Mouse (Mus musculus) T-cell, adult 2 months (primary cell): ENCODE results near the gene Gpatch3.

Source experiments
- DNase-seq: peaks from one replicate; pipeline ENCODE4 v3.0.0; 2022; ENCODE audit warnings: low spot score

Gpatch3 gene

DNA sequence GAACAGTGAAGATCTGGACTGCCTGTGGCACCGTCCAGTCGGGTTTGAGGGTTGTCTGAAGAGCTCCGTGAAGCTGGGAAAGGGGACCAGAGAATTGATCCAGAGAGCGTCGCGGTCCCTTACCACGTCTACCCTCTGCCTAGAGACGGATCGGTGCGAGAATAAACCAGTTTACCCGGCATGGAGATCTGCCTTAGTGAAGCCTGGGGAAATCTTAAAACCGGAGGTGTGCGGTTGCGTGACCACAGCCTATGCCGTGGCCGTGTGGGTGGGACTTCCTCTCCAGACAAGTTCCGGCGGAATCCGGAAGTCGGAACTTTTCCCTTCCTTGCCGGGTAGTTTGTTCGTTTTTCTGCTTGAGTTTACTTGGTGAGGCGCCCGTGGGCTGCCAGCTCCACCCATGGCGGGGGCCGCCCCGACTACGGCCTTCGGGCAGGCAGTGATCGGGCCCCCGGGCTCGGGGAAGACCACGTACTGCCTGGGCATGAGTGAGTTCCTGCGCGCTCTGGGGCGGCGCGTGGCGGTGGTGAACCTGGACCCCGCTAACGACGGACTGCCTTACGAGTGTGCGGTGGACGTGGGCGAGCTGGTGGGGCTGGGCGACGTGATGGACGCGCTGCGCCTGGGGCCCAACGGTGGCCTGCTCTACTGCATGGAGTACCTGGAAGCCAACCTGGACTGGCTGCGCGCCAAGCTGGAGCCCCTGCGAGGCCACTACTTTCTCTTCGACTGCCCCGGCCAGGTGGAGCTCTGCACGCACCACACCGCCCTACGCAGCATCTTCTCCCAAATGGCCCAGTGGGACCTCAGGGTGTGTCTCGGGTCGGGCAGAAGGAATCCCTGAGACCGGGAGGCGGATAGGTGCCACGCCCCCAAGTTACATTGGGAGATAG is 9.8 kb downstream of the Gpatch3 start, which contains the start of gene Gpn2:
Gene Gpn2, plus strand, starts transcription at position 304 of the 893 bp plus-strand sequence.
- DNase-seq, result peak; percentile 91

DNA sequence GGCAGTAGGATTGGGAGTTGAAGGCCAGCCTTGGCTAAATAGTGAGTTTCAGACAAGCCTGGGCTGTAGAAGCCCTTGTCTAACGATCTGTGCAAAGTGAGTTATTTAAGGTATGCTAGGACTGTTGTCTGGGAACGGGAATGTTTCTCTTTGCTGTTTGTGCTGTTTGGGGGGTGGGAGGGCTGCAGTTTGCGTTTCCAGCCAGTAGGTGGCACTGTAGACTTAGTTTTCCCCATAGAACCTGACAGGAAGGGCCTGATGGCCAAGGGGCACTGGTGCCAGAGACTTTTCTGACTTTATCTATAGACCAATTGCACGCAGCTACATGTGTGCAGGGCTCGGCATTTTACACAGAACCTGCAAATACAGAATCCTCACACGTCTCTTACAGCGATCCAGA is 18.0 kb downstream of the Gpatch3 start:
- DNase-seq, result peak; percentile 59

DNA sequence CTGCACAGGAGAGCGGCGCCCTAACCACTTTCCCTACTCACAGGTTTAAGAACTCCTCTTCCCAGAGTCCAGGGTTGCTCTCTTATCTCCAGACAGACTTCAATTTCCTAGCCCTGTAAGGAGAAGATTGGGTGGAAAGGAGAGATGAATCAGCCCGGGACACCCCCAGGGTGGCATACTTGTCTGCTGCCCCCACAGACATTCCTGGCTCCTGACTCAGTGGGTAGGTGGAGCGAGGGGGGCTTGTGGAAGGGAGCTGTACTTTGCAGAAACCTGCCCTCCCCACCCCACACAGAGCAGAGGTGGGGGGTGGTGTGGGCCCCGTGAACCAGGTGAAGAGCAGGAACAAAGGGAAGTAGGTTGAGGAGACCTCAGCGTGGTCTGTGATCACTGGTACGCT is 21.0 kb downstream of the Gpatch3 start:
- no peak for DNase-seq

DNA sequence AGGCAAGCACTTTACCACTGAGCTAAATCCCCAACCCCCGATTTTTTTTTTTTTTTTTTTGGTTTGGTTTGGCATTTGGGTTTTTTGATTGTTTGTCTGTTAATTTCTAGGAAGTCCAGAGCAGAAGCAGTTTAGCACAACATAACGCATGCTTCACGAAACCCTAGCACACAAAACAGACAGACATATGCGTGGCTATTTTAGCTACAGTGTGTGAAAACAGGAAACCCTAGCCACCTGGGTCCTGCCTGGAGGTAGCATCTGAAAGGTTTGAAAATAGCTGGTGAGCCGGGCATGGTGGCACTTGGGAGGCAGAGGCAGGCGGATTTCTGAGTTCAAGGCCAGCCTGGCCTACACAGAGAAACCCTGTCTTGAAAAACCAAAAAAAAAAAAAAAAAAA is 21.5 kb downstream of the Gpatch3 start:
- DNase-seq, result no peak

DNA sequence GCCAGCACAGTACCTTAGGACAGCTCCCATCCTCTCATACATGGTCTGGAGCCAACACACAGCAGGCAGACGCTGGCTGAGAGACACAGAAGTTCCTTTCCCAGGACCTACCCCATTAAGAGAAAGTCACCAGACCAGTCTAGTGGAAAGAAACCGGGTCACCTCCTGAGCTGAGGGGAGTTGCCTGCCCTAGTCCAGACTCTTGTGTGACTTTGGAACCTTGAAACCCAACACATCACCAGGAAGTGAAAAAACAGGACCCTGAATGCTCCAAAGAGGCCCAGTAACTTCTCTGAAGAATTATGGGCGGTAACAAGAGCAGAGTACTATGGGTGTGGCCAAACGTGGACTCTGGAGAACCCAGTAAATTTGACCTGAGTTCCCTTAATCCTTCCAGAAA is 24.1 kb downstream of the Gpatch3 start:
- DNase-seq, result no peak

DNA sequence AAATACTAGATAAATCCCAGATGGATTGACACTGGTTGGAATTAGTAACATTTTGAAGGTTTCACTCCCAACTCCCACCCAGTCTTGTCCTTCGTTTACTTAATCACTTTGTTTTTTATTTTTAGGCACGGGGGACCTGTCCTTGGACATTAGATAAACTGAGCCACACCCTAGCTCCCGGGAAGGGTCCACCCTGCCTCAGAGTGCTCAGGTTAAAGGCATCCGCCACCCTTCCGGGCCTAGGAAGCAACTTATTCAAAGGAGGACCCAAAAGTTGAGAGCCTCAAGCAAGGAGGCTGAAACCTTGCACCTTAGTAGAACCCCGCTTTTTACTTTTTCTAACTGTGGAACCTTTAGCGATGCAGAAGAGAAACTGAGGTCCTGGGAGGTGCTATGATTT is 24.6 kb downstream of the Gpatch3 start:
- DNase-seq, result no peak

DNA sequence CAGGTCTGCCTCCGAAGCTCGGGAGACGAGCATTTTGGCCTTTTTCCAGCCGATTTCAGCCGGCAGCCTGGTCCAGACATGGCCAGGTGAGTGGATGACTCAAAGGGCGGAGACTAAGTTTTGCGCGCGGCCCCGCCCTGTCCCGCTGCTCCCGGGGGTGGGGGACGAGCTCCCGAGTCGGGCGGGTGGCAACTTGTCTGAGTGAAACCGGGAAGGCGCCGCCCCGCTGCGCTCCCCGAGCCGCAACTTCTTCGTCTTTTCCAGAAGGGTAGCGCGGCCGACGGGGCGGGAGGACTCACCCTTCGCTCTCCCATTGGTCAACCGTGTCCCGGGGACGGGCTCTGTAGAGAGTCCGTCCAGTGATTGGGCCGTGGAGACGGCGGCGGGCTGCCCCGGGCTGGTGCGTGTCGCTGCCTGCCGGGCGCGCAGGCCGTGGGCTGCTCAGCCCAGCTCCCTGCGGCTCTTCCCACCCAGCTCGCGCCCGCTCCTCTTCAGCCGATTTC is 25.1 kb downstream of the Gpatch3 start:
- DNase-seq, result peak; percentile 74

DNA sequence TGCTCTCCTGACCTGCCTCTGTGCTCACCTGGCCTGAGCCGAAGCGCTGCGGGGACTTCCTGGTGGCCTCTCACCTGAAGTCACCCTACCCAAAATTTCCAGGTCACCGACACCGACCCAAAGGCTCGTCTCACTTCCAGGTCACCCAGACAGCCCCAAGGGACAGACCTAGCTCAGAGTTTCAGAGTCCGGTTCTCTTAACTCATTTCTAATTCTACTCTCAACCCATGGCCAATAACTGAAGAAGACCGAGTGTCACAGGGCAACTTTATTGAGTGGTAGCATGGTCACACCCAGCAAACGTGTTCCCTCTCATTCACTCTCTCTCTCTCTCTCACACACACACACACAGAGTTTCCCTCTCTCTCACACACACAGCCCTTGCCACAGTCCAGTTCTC is 25.8 kb downstream of the Gpatch3 start:
- no peak for DNase-seq

DNA sequence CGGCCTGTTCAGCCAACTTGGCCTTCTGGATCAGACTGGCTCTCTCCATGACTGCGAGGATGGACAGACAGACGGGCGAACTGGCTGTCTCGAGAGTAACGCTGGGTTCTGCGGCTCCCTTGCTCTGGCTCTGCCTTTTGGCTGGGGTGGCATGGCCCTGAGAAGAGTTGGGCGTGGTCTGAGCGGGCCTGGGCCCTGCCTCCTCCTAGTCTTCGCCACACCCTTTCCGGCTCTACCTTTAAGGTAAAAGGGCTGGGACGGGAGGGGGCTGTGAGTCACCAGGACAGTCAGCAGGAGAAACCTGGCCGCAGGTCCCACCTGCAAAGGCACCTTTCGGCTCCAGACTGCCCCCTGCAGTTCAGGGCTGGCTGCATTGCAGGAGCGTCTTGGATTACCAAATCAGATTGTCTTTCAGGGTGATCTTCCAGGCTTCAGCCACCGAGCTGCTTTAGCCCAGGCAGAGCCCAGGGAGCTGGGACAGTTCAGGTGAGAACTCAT is 27.2 kb downstream of the Gpatch3 start, which contains the start of gene Sfn:
Gene Sfn, minus strand, starts transcription at position 448 of the 498 bp plus-strand sequence.
- peak; percentile 67 for DNase-seq

DNA sequence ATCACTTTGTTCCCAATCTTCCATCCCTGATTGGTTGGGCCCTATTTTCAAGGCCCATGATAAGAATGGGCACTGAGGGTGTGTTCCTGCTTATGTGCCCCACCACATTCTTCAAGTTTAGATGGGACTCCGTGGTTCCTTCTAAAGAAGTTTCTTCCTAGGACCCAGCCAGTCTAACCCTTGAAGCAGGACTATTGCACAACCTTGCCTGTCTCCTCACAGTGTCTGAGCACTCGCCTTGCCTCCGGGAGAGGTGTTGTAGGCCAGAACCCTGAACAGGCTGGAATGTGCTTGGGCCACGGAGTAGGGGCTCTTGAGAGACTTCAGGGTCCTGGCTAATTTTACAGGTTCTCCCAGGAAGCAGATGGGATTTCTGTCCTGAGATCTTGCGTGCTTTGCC is 28.5 kb downstream of the Gpatch3 start:
- DNase-seq, result no peak

DNA sequence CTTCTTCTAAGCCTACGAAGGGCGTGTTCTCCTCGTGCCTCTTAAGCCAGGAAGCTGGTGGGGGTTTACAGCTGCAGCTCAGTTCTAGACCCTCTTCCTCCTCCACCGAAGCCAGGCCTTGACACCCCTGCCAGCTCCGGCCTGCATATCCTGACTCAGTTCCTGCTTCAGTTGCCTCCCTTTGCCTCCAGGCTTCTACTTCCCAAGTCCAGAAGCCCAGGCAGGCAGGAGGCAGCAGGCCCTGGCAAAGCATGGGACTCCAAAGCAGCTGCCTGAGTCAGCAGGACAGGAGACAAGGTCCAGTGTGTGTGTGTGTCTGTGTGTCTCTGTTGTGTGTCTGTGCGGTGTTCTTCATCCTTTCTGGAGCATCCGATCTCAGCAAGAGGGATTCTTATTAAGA is 29.6 kb downstream of the Gpatch3 start:
- no peak for DNase-seq

DNA sequence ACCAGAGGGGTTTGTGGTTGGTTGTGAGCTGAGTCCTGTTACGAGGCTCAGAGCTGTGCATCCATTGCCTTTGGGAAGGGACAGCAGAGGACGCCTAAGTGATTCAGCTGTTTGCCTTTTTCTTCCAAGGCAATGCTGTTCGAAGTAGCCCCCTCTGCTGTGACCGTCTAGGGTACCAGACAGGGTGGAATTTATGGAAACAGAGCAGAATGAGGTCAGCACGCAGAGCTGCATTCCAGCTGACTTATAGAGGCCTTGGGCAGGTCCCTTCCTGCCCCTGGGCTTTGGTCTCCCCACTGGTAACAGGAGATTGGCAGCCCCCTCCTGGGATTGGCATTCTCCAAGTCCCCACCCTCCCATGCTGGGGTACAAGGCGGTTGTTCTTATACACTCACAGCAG is 30.3 kb downstream of the Gpatch3 start:
- no peak for DNase-seq

DNA sequence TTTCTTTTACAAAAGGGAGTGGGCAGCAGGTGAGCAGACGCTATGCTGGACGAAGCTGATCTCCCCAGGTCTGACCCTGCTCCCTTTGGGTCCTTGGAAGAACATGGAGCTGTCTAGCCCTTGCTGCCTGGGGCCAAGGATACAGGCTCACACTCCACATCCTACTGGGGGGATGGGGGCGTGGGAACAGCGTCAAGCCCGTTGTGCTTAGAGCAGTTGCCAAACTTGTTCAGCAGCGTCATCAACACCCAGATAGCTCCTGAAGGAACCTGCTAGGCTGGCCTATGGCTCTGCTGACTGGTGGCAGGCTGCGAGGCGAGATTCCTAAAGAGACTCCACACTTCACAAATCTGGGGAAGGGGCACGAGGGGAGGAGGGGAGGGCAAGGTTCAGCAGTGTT is 30.8 kb downstream of the Gpatch3 start:
- no peak for DNase-seq

DNA sequence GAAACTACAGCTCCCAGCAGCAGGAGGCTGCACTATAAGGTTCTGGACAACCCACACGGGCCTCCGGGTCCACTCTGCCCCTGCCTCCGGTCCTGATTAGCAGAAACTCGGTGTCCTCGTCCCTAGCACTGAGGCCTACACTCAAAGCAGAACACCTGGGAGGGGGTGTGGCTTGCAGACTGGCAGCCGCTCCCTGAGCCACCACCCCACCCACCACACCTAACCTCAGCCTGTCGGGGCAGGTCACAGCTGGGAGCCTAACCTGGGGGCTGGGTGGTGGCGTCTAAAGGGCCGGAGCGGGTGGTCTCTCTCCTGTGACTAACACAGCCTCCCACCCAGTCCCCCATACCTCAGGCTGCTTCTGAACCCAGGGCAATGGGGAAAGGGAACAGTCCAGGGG is 32.7 kb downstream of the Gpatch3 start:
- no peak for DNase-seq

DNA sequence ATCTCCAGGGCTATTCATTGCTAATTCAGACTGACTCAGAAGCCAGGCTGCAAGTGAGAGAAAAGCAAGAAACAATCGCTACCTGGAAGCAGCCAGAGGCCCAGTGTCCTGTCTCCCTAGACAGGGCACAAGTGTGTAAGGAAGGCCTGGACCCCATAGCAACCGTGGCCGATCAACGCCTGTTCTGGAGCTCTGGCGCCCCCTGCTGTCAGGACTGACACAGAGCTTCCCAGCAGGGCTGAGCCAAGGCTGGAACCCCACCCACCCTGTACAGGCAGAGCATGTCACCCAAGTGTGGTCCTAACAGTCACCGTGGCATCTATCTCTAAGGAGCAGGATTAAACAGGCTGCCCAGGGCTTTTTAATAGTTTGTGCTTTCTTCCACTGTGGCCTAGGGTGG is 35.2 kb downstream of the Gpatch3 start:
- peak; percentile 83 for DNase-seq

DNA sequence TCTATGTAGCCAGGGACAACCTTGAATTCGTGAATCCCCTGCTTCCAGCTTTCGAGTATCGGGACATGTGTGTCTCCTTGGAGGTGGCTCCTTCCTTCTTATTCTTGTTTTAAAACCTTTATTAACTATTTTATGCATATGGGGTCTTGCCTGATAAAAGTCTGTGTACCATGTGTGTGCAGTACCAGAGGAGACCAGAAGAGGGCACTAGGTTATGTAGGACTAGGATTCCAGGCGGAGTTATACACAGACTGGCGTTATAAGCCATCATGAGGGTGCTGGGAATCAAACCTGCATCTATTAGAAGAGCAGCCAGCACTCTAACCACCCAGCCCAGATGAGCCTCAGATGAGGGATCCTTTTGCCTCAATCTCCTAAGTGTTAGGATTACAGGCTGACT is 37.3 kb downstream of the Gpatch3 start:
- DNase-seq, result no peak

DNA sequence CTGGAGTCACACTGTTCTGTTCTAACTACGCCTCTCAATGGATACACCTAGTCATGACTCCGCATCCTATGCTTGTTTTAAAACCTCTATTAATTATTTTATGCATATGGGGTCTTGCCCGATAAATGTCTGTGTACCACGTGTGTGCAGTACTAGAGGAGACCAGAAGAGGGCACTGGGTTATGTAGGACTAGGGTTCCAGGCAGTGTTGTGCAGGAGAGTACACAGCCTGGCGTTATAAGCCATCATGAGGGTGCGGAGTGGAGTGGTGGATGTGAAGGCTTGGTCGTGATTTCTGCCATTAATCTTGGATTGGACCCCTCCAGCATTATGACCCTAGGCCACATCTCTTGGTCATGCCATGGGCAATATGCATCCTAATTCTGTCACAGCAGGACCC is 37.9 kb downstream of the Gpatch3 start:
- DNase-seq, result no peak

DNA sequence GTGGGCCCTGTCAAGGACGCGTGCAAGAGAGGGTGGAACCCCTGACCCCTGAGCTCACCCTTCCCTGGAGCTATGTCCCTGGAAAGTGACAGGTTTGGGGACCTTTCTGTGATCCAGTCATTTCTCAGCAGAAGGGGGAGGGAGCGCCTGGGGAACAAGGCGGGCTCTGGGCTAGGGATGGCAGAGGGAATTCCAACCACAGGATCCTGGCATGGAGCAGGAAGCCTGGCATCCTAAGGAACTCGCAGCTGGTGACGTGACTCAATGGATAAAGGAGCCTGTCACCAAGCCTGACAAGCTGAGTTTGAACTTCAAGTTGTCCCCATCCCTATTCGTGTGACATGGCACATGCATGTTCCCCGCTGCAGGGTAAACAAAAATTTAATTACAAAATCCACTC is 38.5 kb downstream of the Gpatch3 start:
- DNase-seq, result no peak

DNA sequence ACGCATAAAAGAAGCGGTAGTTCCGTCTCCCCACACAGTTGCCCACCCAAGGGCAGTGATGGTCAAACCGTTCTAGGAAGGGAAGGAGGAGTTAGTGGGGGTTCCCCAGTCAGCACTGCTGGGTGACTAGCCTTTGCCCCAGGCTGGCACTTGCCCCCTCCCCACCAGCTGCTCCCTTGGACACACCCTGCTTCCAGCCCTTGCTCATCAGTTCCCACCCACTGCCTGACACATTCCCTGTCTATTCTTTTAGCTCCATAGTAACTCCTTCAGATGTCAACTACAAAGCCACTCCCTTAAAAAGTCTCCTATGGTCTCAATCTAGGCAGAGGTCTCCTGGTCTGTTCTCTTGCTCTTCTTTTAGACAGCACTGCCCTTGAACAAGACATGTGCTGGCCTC is 39.3 kb downstream of the Gpatch3 start:
- DNase-seq, result no peak

DNA sequence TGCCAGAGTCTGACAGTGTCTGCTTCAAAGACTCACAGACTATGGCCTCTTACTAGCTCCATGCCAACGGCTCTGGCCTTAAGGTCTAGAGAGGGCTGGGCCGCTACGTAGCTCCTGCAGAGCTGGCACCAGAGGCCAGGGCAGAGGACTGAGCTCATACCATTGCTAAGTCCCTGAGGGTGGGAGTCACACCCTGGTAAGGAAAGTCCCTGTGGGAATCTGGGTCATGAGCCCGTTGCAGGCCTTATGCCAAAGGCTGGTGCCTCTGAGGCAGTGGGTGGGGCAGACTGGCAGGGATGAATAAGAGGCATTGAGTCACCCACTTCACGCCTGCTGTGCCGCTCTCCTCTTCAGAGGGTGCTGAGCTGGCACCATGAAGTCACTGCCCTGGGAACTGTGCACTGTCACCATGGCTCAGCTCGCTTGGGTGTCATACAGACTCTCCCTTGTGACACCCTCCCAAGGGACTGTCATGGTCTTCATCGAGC is 39.8 kb downstream of the Gpatch3 start:
- DNase-seq, result no peak

DNA sequence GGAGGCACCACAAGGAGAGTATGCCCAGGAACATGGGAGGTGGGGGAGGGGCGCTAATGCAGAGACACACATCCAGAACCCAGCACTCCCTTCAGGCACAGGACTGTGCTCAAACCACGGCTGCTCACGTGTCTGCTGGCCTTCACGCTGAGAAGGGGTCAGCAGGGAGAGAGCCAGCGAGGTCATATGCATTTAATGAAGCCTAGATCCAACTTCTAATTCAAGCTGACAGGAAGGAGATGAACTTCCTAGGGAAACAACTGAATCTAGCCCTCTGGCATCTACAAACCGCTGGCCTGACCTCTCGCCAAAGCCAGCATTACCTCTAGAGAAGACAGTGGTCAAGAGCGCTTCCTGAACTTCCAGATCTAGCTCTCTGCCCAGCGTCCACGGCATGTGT is 40.9 kb downstream of the Gpatch3 start:
- DNase-seq, result no peak

DNA sequence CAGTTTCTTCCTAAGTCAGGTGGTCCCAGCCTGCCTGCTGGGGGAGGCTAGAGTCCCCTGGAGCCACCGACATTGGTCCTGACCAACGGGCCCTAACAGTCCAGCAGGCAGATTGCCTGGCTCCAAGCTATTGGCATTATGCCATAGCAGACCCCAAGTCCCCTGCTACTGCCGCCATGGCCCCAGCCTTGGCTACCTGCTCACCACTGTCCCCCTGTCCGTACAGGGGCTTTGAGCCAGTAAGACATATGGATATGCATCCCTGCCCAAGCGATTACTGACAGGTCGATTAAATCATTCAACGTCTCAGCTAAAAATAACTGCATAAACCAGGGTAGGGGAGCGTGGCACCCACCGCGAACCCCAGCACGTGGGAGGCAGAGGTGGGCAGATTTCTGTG is 43.4 kb downstream of the Gpatch3 start:
- DNase-seq, result no peak

DNA sequence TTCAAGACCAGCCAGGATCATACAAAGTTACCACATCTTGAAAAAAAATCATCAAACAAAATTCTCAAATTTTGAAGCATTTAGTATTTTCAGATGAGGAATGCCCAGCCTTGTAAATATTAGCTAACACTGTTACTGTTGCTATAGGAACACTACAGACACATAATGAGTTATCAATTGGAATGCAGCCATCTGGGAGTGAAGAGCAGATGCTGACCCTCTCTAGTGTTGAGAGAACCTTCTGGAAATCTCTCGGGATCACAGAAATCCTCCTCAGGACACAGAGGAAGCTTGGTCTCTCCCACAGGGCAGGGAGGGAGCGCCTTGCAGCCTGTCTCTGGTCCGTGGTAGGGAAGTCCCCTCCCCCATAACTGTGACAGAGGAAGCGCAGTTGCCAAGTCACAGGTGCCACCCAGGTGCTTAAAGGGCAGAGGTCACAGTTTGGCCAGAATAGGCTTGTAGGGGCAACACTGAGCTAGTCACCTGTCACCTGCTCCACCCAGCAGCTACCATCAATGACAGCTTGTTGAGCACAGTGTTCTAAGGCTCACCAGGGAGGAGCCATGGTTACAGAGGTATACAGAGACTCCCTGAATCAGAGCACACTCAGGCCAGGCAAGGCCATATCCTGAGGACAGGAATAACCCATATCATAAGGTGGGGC is 45.1 kb downstream of the Gpatch3 start:
- no peak for DNase-seq
